Comparison of ENCODE assay signal across 9 mouse cellular contexts in the genomic region with DNA sequence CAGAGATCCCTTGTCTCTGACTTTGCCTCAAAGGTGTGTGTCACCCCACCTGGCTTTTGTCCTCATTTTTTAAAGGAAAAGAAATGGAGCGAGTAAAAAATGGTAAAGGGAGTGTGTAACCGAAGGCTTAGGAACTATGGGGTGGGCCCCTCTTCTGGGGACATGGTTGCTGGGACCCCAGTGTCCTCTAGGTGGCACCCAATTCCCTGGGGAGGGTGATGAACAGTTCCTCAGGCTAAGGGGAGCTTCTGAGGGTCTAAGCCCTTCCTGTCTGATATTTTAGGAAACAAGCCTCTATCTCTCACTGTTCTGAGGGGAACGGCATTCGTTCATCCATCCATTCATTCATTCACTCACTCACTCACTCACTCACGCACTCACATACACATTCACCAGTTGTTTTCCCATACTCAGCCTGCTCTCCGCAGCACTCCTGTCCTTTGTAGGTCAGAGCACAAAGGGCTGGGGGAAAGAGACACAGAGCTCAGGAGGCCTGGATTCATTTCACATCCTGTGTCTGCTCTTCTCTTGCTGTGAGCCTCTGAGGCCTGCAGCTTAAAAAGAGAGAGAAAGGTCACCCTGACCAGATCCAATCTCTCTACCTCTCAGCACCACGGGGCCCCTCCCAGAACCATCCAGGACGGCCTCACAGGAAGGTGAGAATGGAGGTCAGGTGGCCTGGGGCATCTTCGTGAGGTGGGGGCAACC. TPM values are rescaled to one million over a fixed set of nuclear protein-coding genes. Genes with fewer than 3 reads are reported as not detected.
DNase-seq lines count a peak whose midpoint lies in the region; ATAC-seq lines count a peak whose summit lies in the region.
"Had no signal": no experiment of that assay in that cellular context is flagged by ENCODE, and none has a peak within 500 bp of the region (broad histone marks: within the 10 kb centered on the region; RNA-seq: fewer than 3 reads in every experiment).

No protein-coding gene starts in this region.

- DNase-seq in heart, postnatal 25 days (ENCODE audit: low spot score) = no peak
- DNase-seq in right cerebral cortex, adult 2 months (ENCODE audit: low spot score in 2 of 2) = peak; percentile 4 to 12
- DNase-seq in right cerebral cortex, postnatal 36 days (ENCODE audit: low spot score in 2 of 2) = no peak
- peak; percentile 9 for DNase-seq in brain, adult 2 months (ENCODE audit: low read depth, low spot score)
- DNase-seq in lung, postnatal 36 days = peak; percentile 11
- no peak for DNase-seq in midbrain, embryonic 11.5 days (ENCODE audit: low spot score, missing footprints)

- H3K4me1 ChIP-seq in heart, embryonic 12.5 days (replicated peaks) = peaks cover 48% of the 10 kb centered on the region
- H3K4me1 ChIP-seq in midbrain, embryonic 11.5 days (ENCODE audit: control insufficient read depth, insufficient read depth, low read length) = no peaks in the 10 kb centered on the region
- H3K4me1 ChIP-seq in kidney, embryonic 15.5 days = peaks cover 9% of the 10 kb centered on the region; the same call in 1 of the 2 replicates
- H3K4me1 ChIP-seq: neural tube, embryonic 13.5 days had no signal

- H3K27ac ChIP-seq in heart, embryonic 12.5 days (ENCODE audit: poor library complexity, severe bottlenecking) = peak overlapping the region; percentile 53
- H3K27ac ChIP-seq in midbrain, embryonic 11.5 days (ENCODE audit: low read depth, low read length) = no peak overlapping the region
- H3K27ac ChIP-seq in kidney, embryonic 15.5 days = no peak overlapping the region
- H3K27ac ChIP-seq: neural tube, embryonic 13.5 days had no signal

- ATAC-seq in heart, embryonic 12.5 days (ENCODE audit: insufficient number of reproducible peaks, low FRiP score) = no peak
- no peak for ATAC-seq in midbrain, embryonic 11.5 days (ENCODE audit: low FRiP score)
- ATAC-seq in kidney, embryonic 15.5 days (replicated peaks; ENCODE audit: low FRiP score) = no peak

- H3K9ac ChIP-seq in heart, embryonic 12.5 days = peak overlapping the region; percentile 32; the same call in 1 of the 2 replicates
- no peak overlapping the region for H3K9ac ChIP-seq in midbrain, embryonic 11.5 days (ENCODE audit: low read length)
- H3K9ac ChIP-seq in kidney, embryonic 15.5 days = no peak overlapping the region
- H3K9ac ChIP-seq: neural tube, embryonic 13.5 days had no signal

- H3K4me3 ChIP-seq in heart, embryonic 12.5 days = no peak overlapping the region
- no peak overlapping the region for H3K4me3 ChIP-seq in midbrain, embryonic 11.5 days (ENCODE audit: low read depth, low read length)
- no peak overlapping the region for H3K4me3 ChIP-seq in kidney, embryonic 15.5 days (replicated peaks)
- H3K4me3 ChIP-seq: neural tube, embryonic 13.5 days had no signal

- 0 out of 2 replicates have a peak overlapping the region, but pooled peaks have one; percentile 22 for H3K4me2 ChIP-seq in heart, embryonic 12.5 days
- no peak overlapping the region for H3K4me2 ChIP-seq in midbrain, embryonic 11.5 days
- no peak overlapping the region for H3K4me2 ChIP-seq in kidney, embryonic 15.5 days
- H3K4me2 ChIP-seq: neural tube, embryonic 13.5 days had no signal

- no peaks in the 10 kb centered on the region for H3K9me3 ChIP-seq in heart, embryonic 12.5 days (replicated peaks)
- H3K9me3 ChIP-seq in midbrain, embryonic 11.5 days (ENCODE audit: control insufficient read depth, low read length) = no peaks in the 10 kb centered on the region
- no peaks in the 10 kb centered on the region for H3K9me3 ChIP-seq in kidney, embryonic 15.5 days (replicated peaks)
- H3K9me3 ChIP-seq: neural tube, embryonic 13.5 days had no signal

- no peaks in the 10 kb centered on the region for H3K36me3 ChIP-seq in heart, embryonic 12.5 days
- H3K36me3 ChIP-seq in midbrain, embryonic 11.5 days (ENCODE audit: control insufficient read depth, insufficient read depth, low read length) = no peaks in the 10 kb centered on the region
- H3K36me3 ChIP-seq in kidney, embryonic 15.5 days = no peaks in the 10 kb centered on the region
- H3K36me3 ChIP-seq: neural tube, embryonic 13.5 days had no signal

- 0 out of 2 replicates have a peak, but pooled peaks cover 4% of the 10 kb centered on the region for H3K27me3 ChIP-seq in heart, embryonic 12.5 days (replicated peaks)
- no peaks in the 10 kb centered on the region for H3K27me3 ChIP-seq in midbrain, embryonic 11.5 days (ENCODE audit: control insufficient read depth, insufficient read depth, low read length)
- H3K27me3 ChIP-seq in kidney, embryonic 15.5 days = peaks cover 3% of the 10 kb centered on the region; the same call in 1 of the 2 replicates

- 35% methylated on average over 9 of the region's 9 CpGs for WGBS in heart, embryonic 12.5 days
- 56% methylated on average over 9 of the region's 9 CpGs for WGBS in midbrain, embryonic 11.5 days
- WGBS in kidney, embryonic 15.5 days = 47% methylated on average over 9 of the region's 9 CpGs

- intact Hi-C loops in heart, postnatal 25 days (cut with DNase I) = no loop called here

RNA-seq across cellular contexts. Expression of a gene that starts 36.3 kb away (rescaled TPM):
- polyA plus RNA-seq in heart, embryonic 12.5 days (2016; fragmentation: Nextera tagmentation; extraction: Ambion mirVana) = 62.0 and 66.2 TPM in 2 replicates
- not detected for total RNA-seq in heart, postnatal 25 days (2021)
- not detected in 2 replicates for polyA plus RNA-seq in midbrain, embryonic 11.5 days (2014; fragmentation: Nextera tagmentation; extraction: Ambion mirVana)
- polyA plus RNA-seq in kidney, embryonic 15.5 days (2015; fragmentation: Nextera tagmentation; extraction: Ambion mirVana) = 0.99 and 5.4 TPM in 2 replicates

Comparison
In these comparisons a context has a peak if more than half of its experiments do, and no peak if none do; other contexts are left out.
1. DNase-seq: peak in right cerebral cortex, adult 2 months (2 of 2), brain, adult 2 months (single experiment) and lung, postnatal 36 days (single experiment); none in heart, postnatal 25 days (single experiment), right cerebral cortex, postnatal 36 days (0 of 2) and midbrain, embryonic 11.5 days (single experiment).